Mouse (Mus musculus) intestine, embryonic 16.5 days (tissue): ENCODE data around the gene Skp1a. TPM values are rescaled to one million over a fixed set of nuclear protein-coding genes. Genes with fewer than 3 reads are reported as not detected.

Experiments
- ATAC-seq: fragments of 200-750 bp; cut with Nextera tagmentation; 2 replicates; pipeline ENCODE4 v1.8.0; 2017; ENCODE audit warnings: moderate TSS enrichment, moderate library complexity
- H3K27ac ChIP-seq: fragments of 300-500 bp; sonication (generic); 2 replicates; pipeline ENCODE4 v1.5.1; 2014; ENCODE audit warnings: mild to moderate bottlenecking, low read length
- H3K27me3 ChIP-seq: fragments of 300-500 bp; sonication (generic); replicated peaks from 2 replicates; pipeline ENCODE4 v1.6.1; 2014; ENCODE audit warnings: low read length, control low read depth, mixed read lengths; ENCODE audit not compliant: control insufficient read depth, insufficient read depth
- H3K36me3 ChIP-seq: fragments of 300-500 bp; sonication (generic); 2 replicates; pipeline ENCODE4 v1.6.1; 2014; ENCODE audit warnings: low read length, control low read depth; ENCODE audit not compliant: control insufficient read depth, insufficient read depth
- H3K4me1 ChIP-seq: fragments of 300-500 bp; sonication (generic); 2 replicates; pipeline ENCODE4 v1.6.1; 2014; ENCODE audit warnings: low read length, control low read depth, mixed read lengths; ENCODE audit not compliant: control insufficient read depth, insufficient read depth
- H3K4me2 ChIP-seq: fragments of 300-500 bp; sonication (generic); 2 replicates; pipeline ENCODE4 v1.6.1; 2014; ENCODE audit warnings: low read depth, low read length, control low read depth
- H3K4me3 ChIP-seq: fragments of 300-500 bp; sonication (generic); 2 replicates; pipeline ENCODE4 v1.5.1; 2014; ENCODE audit warnings: mild to moderate bottlenecking, low read length
- H3K9ac ChIP-seq: fragments of 300-500 bp; sonication (generic); 2 replicates; pipeline ENCODE4 v1.6.1; 2014; ENCODE audit warnings: low read depth, low read length
- H3K9me3 ChIP-seq: fragments of 300-500 bp; sonication (generic); 2 replicates; pipeline ENCODE4 v1.6.1; 2016; ENCODE audit warnings: low read length, control low read depth; ENCODE audit not compliant: control insufficient read depth
- WGBS: fragments of 180-500 bp; shearing (Covaris S2); extraction: QIAGEN DNeasy Blood & Tissue Kit; methylation state at CpG from one replicate; pipeline ENCODE4 v1.1.7; 2014; 5-methylcytosine and 5-hydroxymethylcytosine counted together
- polyA plus RNA-seq: library from polyadenylated mRNA; unstranded; fragments of >200 nt; fragmentation: Nextera tagmentation; extraction: Ambion mirVana; gene quantifications from 2 replicates; pipeline ENCODE4 v1.2.1, GENCODE M21; 2015

Skp1a gene
- polyA plus RNA-seq, 1 experiment from 2014 or later, result 723 TPM

DNA sequence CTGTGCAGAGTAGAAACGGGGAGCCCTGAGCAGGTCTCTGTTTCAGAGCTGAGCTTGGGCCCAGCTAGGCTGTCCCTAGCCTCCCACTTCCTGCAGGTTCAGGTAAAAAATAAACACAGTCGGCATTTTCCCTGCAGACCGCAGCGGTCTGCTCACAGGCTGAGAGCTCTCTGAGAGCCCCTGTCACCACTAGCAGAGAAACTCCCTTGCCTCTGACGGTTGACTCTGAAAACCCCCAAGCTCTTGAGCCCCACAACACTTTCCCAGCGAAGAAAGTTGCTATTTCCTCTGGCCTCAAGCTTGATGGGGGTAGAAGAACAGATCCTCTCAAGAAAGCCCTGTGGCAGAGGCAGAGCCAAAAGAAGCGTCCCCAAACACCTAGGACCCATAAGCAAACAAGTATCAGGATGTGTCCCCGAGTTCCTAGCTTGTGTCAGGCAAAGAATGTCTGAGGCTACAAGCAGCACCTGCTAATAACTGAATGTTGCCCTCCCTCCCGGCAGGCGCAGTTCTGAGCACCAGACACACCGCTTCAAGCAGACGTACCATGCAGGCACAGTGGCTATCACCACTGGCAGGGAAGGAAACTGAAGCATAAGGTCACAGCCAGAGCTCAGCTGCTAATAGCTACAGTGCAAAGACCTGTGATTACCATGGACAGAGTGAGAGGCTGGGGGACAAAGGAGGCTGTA is 34.0 kb downstream of the Skp1a start:
- 40% methylated on average over 12 of the region's 12 CpGs for WGBS
- Histone ChIP-seq H3K36me3 (no peaks in the 10 kb centered on the region), H3K9ac (no peak overlapping the region; the same call in 1 of the 2 replicates), H3K27me3 (no peaks in the 10 kb centered on the region), H3K4me1 (peaks cover 9% of the 10 kb centered on the region), H3K27ac (no peak overlapping the region), H3K4me2 (no peak overlapping the region), H3K9me3 (no peaks in the 10 kb centered on the region), H3K4me3 (no peak overlapping the region)
- no peak for ATAC-seq

DNA sequence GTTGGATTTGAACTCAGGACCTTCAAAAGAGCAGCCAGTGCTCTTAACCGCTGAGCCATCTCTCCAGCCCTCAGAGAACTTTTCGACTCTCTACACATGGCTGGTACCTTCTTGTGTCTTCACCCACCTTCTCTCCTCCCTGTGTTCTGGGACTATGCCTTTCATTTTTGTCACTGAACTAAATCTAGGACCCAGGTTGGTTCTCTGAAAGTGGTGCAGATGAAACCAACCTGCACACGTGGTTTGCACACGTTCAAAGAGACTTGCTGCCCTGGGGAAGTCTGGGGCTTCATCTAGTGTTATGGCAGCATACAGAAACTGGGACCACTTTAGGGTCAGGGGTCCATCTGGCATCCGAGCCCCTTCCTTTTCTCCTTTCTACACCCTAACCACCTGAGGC is 35.5 kb downstream of the Skp1a start:
- Histone ChIP-seq H3K9me3 (no peaks in the 10 kb centered on the region), H3K27ac (no peak overlapping the region), H3K36me3 (no peaks in the 10 kb centered on the region), H3K4me3 (no peak overlapping the region), H3K4me1 (peaks cover 9% of the 10 kb centered on the region), H3K27me3 (no peaks in the 10 kb centered on the region), H3K4me2 (no peak overlapping the region), H3K9ac (no peak overlapping the region)
- WGBS, result 89% methylated on average over 5 of the region's 5 CpGs
- ATAC-seq, result no peak

DNA sequence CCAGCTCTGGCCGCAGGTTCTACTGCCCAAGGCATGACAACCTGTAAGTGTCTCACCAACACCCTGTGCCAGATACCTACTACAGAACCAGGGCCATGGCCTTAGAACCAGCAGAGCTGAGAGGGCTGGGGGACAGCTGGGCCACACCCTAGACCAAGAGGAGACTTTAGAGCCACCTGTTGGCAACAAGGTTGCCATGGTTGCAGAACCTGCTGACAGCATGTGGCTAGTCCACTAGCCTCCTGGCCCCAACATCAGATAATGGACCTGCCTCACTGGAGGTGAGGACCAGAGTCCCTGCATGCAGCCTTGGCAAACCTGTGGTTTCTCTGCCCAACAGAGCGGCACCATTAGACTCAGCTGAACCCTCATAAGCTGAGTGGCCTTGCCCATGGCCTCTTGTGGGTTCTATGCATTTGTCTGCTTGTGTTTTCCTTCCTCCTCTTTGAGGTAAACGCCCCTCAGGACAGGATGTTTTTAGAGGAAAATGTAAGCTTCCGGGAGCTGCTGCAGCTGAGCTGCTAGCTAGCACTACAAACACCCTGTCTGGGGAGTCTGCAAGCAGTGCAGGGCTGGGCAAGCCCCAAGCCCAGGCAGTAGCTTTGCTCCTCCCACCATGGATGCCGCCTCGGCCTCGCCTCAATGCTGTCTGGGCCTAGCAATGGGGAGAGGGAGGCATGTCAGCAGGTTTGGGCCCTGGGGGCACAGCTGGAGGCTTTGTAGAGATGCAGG is 36.5 kb downstream of the Skp1a start:
- WGBS, result 37% methylated on average over 7 of the region's 7 CpGs
- H3K36me3 ChIP-seq, result no peaks in the 10 kb centered on the region
- H3K4me3 ChIP-seq, result no peak overlapping the region
- no peaks in the 10 kb centered on the region for H3K9me3 ChIP-seq
- peak overlapping the region; percentile 38 for H3K27ac ChIP-seq
- no peaks in the 10 kb centered on the region for H3K27me3 ChIP-seq
- H3K9ac ChIP-seq, result peak overlapping the region; percentile 15; the same call in 1 of the 2 replicates
- H3K4me1 ChIP-seq, result peaks cover 12% of the 10 kb centered on the region
- no peak overlapping the region for H3K4me2 ChIP-seq
- peak; percentile 73 for ATAC-seq

DNA sequence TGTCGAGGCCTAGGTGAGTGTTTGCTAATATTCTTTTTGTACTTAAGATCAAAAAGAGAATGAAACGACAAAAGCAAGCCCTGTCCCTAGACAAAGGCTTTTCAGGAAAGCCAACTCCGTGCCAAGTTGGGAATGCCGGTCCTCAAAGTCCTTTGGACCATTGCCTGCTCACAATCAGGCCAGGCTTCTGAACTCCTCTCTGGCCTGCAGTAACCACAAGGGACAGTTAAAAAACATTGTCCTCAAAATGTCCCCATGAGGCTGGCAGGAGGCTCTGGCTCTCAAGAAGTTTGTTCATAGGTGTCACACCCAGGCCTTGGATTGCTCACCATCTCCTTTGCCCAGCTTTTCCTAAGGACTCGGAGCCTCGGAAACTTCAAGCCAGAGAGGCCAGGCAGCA is 38.0 kb downstream of the Skp1a start:
- no peak overlapping the region for H3K4me3 ChIP-seq
- 90% methylated on average over 6 of the region's 6 CpGs for WGBS
- no peaks in the 10 kb centered on the region for H3K9me3 ChIP-seq
- no peaks in the 10 kb centered on the region for H3K27me3 ChIP-seq
- no peak overlapping the region for H3K27ac ChIP-seq
- no peak for ATAC-seq
- H3K4me2 ChIP-seq, result no peak overlapping the region
- H3K36me3 ChIP-seq, result no peaks in the 10 kb centered on the region
- H3K4me1 ChIP-seq, result peaks cover 12% of the 10 kb centered on the region
- no peak overlapping the region for H3K9ac ChIP-seq

DNA sequence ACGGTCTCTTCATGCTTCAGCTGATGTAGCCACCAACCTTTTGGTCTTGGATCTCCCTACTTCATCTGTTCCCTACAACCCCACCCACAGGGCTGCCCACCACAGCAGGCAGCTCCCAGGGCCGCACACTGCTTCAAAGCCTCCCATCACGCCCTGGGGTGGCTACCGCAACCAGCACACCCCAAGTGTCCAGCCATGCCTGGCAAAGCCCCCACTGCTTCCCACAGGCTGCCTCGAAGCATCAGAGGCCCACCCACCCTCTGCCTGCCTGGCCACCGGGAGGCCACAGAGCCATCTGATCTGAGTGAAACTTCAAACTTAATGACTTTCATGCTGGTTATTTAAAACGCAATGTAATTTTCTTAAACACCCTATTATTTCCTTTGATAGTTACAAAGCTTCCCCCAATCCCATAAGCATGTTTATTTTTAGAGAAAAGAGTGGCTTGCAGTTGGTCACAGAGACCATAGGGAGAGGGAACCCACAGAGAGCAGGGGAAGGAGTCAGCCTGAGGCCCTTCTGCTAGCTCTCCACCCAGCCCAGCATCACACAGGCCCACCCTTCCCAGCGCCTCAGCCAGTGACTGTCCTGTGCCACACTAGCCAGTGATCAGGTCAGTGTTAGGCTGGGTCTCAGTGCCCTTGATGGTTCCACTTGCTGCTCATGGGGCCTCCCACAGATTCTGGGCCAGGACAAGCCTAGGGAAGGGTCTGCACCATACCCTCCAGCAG is 40.1 kb downstream of the Skp1a start:
- H3K27me3 ChIP-seq, result no peaks in the 10 kb centered on the region
- 80% methylated on average over 8 of the region's 8 CpGs for WGBS
- H3K4me3 ChIP-seq, result no peak overlapping the region
- H3K9ac ChIP-seq, result no peak overlapping the region
- no peak for ATAC-seq
- H3K27ac ChIP-seq, result no peak overlapping the region
- peaks cover 12% of the 10 kb centered on the region for H3K4me1 ChIP-seq
- no peaks in the 10 kb centered on the region for H3K9me3 ChIP-seq
- H3K36me3 ChIP-seq, result no peaks in the 10 kb centered on the region
- H3K4me2 ChIP-seq, result no peak overlapping the region

DNA sequence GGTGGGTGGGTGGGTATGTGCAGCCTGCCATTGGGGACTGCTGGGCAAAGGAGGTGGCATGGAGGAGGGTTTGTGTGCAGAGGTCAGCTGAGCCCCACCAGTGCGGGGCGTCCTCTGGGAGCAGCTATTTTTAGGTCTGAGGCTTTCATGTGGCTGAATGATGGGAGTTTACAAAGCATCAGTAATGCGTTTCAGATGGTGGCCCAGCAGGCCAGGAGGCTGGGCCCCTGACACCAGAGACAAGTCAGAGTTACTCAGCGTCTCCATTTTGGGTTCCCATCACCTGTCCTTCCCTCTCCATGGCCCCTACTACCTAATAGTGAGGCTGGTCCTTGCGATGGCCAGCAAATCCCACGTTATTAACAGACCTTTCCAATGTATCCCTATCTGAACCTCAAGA is 40.8 kb downstream of the Skp1a start:
- Histone ChIP-seq H3K4me3 (no peak overlapping the region), H3K9ac (no peak overlapping the region), H3K36me3 (no peaks in the 10 kb centered on the region), H3K4me1 (peaks cover 12% of the 10 kb centered on the region), H3K9me3 (no peaks in the 10 kb centered on the region), H3K4me2 (no peak overlapping the region), H3K27ac (no peak overlapping the region), H3K27me3 (no peaks in the 10 kb centered on the region)
- ATAC-seq, result no peak
- 76% methylated on average over 6 of the region's 6 CpGs for WGBS

DNA sequence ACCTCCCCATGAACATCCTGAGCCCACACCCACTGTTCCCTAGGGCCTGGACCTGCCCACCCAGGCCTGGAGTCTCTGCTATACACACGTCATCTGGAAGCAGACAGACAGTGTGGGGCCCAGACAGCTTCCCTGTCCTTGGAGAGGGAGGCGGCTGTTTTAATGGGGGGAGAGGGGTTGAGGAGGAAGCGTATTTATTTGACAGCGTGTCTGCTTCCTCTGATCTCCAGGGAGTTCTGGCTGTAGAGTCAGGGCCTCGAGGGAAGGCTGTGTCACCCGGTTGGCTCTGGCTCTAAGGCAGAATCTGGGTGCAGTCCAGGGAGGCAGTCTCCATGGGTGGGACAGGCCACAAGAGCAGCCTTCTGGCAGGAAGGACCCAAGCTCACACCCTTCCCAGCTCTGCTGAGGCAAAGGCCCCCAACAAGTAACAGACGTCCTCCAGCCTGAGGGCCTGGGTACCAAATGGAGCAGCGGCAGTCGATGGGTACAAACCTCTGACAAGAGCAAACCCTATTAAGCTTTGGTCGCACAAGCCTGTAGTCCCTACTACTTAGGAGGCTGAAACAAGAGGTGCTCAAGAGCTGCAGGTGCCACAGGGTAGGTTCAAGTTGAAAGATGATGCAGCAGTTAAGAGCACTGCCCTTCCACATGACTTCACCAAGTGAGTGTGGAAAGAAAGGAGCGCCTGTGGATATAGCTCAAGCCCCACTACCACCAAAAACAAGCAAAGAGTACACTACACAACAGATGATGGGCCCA is 41.6 kb downstream of the Skp1a start:
- no peak overlapping the region for H3K9ac ChIP-seq
- no peak for ATAC-seq
- 52% methylated on average over 11 of the region's 11 CpGs for WGBS

DNA sequence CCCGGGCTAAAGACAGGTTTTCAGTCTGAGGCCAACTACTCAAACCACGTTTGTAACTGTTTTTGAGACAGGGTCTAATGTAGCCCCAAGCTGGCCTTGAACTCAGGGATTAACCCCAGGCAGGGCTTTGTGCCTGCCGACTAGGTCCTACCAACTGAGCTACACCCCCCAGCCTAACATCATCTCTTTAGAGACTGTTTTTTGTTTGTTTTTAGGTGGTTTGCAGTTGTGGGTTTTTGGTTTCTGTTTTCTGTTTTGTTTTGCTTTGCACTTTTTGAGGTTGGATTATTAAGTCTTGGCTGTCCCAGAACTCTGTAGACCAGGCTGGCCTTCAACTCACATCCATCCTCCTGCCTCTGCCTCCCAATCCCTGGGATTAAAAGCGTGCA is 42.1 kb downstream of the Skp1a start:
- no peaks in the 10 kb centered on the region for H3K27me3 ChIP-seq
- ATAC-seq, result no peak
- no peaks in the 10 kb centered on the region for H3K36me3 ChIP-seq
- H3K4me3 ChIP-seq, result no peak overlapping the region
- H3K27ac ChIP-seq, result no peak overlapping the region
- H3K4me2 ChIP-seq, result no peak overlapping the region
- H3K9me3 ChIP-seq, result no peaks in the 10 kb centered on the region
- 0 out of 2 replicates have a peak, but pooled peaks cover 3% of the 10 kb centered on the region for H3K4me1 ChIP-seq
- no peak overlapping the region for H3K9ac ChIP-seq
- WGBS, result 78% methylated on average over 4 of the region's 4 CpGs

More for the DNA sequence above, 41.6 kb downstream of the Skp1a start:
- no peaks in the 10 kb centered on the region for H3K9me3 ChIP-seq
- no peak overlapping the region for H3K4me3 ChIP-seq
- no peak overlapping the region for H3K4me2 ChIP-seq
- H3K4me1 ChIP-seq, result peaks cover 6% of the 10 kb centered on the region
- no peaks in the 10 kb centered on the region for H3K36me3 ChIP-seq
- no peak overlapping the region for H3K27ac ChIP-seq
- H3K27me3 ChIP-seq, result no peaks in the 10 kb centered on the region
